Mouse (Mus musculus): ENCODE results near the gene Ptprq. TPM values are rescaled to one million over a fixed set of nuclear protein-coding genes. Genes with fewer than 3 reads are reported as not detected.

Gene Ptprq
- not detected in 2 replicates for polyA plus RNA-seq (2012)

GRCm38 (mm10) chr10:107719806-107720205, at the start of gene Ptprq:
Gene Ptprq (minus strand): TSS chr10:107720051.

DNA sequence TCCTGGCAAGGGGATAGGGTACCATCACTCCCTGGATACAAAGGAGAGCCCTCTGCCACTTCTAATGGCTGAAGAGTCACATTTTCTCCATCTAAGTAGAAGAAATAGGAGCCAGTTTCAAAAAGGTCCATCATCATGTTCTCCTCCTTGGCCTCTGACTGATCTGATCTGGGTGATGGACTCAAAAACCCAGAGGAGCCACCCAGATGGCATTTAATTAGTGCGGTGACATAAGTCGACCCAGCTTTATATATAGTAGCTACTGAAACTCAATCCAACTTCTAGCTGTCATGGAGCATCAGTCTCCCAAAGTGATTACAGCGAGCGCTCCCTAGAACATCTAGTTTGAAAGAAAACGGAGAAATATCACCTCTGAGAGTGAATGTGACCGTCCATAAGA, 225.3 kb downstream of the Ptprq start, which contains the start of gene Myf6:
Myf6 (minus strand) TSS at position 170 of the 400 bp plus-strand sequence.

GRCm38 (mm10) chr10:107485870-107486269, 234.0 kb downstream of the Ptprq start, which contains the start of gene Myf5:
Gene Myf5 (minus strand): TSS chr10:107486134.

Other genes with a start within 250 kb of the Ptprq start
- gene Myf5, start 233.9 kb downstream of the Ptprq start, polyA plus RNA-seq (2012) = not detected in 2 replicates
- gene Myf6, start 225.3 kb downstream of the Ptprq start, polyA plus RNA-seq (2012) = not detected in 2 replicates
- 0.01 and 0.02 TPM in 2 replicates for gene Otogl, start 192.1 kb upstream of the Ptprq start, polyA plus RNA-seq (2012)

All from megakaryocyte-erythroid progenitor cell, adult 5 weeks (primary cell).